Mouse (Mus musculus) lung, postnatal 25 days (tissue): Measurements from ENCODE around the gene Dlgap1.

Source experiments
- DNase-seq: peaks from one replicate; pipeline ENCODE4 v3.0.0; 2022; ENCODE audit warnings: low spot score

Gene Dlgap1

DNA sequence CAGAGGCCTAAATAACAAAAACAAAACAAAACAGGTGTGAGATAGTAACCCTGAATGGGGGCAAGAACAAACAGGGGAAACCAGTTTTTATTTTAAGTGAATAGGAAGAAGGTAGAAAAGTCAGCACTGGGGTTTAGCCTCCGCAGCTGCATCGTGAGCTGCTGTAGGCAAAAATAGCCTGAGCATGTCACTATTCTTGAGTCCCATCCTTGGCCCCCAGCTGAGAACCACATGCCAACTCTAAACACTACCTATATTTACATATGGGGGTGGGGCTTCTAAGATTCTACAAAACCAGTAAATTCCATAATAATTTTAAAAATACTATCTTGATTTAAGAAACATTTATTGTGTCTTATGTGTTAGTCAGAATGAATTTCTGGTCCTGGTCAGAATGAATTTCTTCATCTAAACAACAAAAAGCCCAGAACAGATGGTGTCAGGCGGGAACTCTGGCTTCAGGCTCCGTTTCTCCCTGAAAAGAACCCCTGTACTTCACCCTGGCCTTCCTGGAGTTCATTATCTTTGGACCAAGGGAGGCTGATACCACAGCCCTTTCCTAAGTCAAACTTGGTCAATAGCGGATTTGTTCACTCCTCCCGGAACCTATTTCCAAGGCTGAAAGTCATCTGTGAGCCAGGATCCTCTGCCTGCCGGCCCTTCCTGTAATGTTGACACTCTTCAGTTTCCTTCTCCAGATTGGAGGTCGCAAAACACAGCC is 494.1 kb downstream of the Dlgap1 start:
- no peak for DNase-seq

DNA sequence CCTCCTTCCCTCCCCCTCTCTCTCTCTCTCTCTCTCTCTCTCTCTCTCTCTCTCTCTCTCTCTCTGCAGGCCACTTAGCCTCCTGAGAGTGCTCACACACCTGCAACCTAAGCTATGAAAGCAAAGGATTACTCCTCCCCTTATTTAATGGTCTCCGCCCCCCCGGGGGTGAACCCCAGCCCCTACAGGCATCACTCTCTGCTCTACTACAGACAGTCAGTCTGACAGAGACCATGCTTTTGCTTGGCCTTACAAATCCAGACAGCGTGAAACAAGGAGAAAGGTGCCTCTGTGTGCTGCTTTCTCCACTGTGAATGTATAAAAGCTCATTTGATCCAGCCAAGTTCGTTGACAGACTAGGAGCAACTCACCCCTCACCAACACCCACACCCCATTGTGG is 497.5 kb downstream of the Dlgap1 start:
- no peak for DNase-seq

DNA sequence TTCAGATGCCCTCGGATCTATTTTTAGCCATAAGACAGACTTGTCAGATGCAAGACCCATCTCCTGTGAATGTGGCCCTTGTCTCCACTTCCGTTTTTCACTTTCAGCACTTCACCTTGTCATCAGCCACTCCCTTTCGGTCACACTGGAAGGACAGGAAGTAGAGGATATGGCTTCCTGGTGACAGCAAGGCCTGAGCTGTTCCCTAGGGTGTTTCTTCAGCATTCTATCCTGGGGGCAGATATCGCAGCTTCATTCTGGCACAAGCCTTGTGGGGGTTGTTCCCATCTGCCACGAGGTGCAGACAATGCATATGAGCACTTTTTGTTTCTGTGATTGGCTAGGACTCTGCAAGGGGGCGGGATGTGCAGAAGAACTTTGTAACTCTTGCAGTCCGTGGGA is 502.1 kb downstream of the Dlgap1 start:
- no peak for DNase-seq

DNA sequence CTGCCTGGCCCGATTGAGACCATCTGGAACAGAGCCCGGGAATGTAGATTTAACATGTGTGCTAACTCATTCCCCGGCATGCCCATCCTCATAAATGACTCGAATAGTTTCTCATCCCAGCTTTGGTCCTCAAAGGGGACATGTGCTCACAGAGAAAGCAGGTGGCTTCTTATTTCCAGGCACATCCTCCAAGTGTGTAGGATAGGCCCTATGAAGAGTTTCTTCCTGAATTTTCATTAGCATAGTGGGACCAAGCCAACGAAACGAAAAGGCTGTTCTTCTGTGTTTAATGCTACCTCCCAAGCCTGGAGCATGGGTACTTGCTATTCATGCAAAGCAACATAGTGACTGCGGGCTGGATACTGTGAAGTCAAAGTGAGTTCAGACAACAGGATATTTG is 503.3 kb downstream of the Dlgap1 start:
- no peak for DNase-seq

DNA sequence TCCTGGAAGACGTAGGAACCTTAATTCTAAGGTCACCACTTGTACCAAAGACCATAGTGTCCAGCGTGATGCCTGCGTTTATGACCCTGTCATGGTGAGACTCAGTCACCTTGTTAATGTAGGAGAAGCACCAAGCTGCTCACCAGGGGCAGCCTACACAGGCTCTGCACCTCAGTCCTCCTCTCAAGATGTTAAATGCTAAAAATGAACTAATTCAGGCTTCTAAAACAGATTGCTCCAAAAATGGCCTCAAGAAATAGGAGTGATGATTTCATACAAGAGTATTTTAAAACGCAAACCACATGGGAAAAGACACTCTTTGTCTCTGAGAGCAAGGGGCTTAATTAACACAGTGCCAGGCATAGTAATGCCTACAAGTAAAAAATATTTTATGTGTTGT is 505.0 kb downstream of the Dlgap1 start:
- no peak for DNase-seq

DNA sequence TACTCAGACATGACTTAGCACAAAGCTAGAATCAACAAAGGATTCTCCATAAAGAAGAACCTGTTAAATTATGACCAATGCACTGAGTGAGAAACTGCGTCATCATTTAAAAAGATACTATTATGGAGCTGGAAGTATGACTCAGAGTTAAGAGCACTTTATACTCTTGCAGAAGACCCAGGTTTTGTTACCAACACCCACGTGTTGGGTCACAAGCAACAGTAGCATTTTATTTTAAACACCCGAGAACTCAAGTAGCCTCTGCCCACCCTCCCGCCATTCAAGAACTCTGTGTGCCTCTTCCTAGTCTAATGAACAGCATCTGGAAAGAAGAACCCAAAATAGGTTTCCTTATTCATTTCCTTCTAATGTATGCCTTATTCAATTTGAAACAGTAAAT is 514.8 kb downstream of the Dlgap1 start:
- DNase-seq, result no peak

DNA sequence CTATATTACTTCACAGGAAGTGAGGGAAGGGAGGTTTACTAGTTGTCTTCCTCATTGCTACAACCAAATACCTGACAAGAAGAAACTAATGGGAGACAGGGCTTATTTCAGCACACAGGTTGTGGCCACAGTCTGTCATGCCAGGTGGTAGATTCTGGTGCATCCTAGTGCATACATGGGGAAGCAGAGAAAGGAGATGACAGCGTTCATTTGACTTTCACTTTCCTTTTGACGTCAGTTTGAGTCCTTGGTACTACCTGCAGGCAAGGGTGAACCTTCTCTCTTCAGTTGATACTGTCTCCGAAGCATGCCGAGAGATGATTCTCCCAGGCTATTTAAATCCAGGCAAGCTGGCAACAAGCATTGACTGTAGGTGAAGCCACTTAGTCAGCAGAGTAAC is 516.8 kb downstream of the Dlgap1 start:
- no peak for DNase-seq

DNA sequence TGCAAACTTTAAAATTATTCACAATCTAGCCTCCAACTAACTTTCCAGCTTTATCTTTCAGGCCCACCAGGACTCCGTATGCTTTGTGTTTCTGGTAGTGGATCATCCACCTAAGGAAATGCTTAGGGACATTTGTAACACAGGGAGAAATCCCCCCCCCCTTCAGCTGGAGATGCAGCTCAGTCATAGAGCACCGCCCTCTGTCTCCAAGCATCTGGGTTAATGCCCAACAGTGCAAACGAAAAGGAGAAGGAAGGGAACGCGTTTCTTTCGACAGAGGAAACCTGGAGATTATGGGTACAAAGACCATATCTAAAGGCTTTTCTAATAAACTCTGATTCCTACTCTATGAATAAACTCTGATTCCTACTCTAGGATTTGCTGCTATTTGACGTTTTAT is 517.4 kb downstream of the Dlgap1 start:
- DNase-seq, result no peak

DNA sequence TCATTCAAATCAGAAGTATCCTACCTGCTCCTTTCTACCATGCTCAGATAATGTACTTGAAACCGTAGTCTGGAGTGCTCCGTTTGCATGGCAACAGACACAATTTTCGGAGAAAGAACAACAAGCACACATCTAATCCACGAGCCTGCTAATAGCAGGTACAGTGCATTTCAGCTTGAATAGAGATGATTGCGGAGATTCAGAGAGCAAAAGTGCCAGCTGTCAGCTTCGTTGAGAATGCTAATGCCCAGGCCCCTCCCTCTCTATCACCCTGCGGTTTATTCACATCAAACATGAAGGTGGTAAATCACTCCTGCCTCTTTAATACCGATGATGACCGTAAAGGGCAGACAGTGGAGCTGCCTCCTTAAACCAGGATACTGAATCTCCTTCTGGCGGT is 518.0 kb downstream of the Dlgap1 start:
- no peak for DNase-seq

DNA sequence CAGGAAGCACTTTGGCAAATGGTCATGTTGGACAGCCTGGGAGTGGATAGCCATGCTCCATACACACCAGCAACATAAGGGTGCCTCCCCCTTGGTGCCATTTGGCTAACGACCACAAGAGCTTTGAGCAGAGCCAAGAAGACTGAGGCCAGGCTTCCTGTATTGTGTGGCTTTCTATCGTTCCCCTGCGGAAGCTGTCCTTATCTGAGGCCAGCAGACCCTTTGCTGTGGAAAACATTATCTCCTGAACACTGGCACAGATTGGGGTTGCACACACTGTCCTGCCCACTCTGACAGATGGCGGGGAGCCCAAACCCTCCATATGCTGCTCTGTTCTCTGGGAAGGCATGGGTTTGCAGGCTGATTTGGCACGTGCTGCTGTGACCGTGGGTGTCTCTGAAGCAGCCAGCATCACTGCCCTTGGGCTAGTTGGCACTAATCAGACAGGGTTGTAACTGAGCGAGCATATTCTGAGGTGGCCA is 520.0 kb downstream of the Dlgap1 start:
- no peak for DNase-seq

DNA sequence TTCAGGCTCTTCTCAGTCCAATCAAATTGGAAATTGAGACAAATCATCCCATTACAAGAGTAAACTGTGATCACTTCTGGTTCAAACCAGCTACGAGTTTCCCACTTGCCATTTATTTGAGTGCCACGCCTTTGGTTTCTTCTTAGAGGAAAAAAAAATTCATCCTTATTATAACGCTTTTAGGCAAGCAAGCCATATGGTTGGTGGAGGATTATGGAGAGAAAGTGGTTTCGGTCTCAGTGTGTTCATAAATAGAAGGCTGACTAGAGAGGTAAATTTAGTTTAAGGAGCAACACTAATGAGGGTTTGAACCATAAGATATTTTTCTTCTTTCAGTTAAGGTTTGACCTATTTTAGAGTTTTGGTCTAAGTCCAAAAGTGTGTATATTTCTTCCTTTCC is 522.7 kb downstream of the Dlgap1 start:
- no peak for DNase-seq

DNA sequence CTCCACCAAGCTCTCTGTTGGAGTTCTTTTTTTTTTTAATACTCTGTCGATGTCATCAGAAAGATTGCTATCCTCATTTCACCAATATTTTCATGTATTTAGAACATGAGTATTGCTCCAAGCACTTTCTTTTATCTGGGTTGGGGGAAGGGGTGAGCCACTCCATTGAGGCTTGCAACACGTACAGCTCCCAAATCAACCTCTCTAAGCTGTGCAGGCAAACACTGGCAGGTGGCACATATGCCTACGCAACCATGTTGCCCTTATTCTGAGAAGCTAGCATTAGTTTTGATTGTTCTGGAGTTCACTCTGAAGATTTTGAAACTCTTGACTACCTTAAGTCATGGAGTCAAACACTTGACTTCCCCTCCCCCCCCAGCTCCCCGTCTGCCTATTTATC is 525.5 kb downstream of the Dlgap1 start:
- no peak for DNase-seq

DNA sequence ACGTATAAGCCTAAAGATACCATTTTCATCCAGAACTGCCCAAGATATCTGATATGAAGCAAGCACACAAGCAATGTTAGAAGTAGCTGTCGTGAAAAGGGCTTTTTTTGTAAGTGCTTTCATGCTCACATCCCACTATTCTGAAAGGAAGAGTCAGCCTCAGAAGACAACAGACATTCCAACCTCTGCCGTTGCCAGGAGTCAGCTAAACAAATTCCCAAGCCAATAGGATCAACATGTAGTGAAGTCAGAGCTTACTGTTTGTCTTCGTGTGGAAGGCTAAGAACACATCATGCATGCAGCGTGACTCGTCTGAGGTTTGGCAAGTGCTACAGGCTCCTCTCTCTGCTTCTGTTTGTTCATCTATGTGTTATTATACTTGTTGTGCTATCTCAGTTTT is 529.4 kb downstream of the Dlgap1 start:
- no peak for DNase-seq

DNA sequence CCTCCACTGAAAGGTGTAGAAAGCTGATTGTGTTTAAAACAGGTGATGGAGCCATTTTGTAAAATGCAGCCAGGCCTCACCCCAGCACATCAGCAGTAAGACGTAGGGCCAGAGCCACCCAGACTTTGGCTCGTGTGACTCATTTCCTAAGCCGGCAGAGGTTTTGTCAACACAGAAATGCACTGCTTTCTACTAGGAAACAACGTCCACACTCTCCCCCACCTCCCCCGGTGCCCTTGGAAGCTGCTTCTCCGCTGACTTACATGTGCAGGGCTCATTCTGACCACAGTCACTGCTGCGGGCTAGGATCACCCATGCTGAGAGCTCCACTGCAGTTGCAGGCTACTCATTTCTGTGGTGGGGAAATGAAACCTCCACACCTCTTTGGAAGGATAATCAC is 533.1 kb downstream of the Dlgap1 start:
- no peak for DNase-seq

DNA sequence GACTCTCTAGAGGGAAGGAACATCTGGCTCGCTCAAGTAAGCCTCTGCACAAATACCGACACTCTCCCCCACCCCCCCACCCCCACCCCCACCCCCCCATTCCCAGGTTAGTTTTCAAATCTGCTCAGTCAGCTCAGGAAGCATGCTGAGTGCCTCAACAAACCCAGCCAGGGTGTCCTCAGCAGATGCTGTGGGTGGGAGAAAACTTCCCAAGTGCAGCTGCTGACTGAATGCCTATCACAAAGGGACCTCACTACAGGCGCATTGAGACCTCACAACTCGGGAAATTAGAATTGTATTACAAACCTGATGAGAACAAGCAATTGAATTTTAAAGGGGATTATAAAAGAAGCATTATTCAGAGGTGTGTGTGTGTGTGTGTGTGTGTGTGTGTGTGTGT is 538.9 kb downstream of the Dlgap1 start:
- no peak for DNase-seq

DNA sequence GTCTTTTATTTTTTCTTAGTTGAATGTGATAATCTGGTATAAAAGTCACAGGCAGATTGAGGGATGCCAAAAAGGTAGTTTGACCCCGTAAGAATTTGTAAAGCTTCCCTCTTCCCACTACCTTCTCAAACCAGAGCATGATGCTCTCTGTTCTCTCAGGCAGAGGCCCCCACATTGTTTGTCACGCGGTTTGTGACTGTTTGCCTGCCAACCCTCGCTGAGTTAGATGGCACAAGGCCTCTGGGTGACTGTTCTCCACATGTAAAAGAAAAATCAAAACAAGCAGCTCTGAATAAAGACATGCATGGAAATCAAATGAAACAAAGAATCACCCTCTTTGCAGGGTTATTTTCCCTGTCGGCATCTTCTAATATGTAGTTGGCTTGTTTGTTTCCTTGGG is 541.6 kb downstream of the Dlgap1 start:
- no peak for DNase-seq

DNA sequence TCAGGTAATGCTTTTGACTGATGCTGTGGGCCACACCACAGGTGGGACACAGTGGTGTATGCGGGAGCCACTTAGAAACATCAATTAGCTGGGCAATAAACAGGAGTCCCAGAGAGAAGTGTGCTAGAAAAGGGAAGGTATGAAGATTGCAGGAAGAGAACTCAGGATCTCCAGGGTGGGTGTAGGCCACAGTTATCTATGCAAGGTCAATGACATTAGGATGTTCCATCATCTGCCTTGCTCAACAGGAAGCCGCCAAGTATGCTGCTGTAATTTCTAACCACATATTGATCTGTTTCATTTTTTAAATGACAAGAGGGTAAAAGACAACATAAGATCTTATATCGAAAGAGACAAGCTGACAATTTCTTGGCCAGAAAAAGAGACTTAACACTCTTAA is 542.5 kb downstream of the Dlgap1 start:
- no peak for DNase-seq

DNA sequence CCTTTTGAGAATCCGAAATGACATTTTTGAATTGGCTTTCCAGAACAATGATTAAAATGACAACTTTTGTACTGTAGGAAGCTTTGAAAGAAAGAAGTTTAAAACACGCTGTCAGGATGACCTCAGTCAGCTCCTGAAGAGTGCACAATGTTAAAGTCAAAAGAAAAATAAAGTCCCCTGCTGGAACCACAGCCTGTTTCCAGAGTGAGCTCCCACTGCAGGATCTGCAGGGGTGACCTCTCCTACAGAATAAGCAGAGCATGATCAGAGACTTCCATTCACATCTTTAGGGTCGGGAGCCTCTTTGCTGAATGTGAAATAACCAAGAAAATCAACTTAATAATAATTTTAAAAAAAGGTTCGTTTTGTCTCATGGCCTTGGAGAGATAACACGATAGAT is 544.9 kb downstream of the Dlgap1 start:
- DNase-seq, result no peak

DNA sequence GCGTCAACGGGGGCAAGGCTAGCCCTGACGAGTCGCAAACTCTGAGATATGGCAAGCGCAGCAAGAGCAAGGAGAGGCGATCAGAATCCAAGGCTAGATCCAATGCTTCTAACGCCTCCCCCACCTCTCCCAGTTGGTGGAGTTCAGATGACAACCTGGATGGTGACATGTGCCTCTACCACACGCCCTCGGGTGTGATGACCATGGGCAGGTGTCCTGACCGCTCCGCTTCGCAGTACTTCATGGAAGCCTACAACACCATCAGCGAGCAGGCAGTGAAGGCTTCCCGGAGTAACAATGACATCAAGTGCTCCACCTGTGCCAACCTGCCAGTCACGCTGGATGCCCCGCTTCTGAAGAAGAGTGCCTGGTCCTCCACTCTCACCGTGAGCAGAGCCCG is 547.6 kb downstream of the Dlgap1 start:
- no peak for DNase-seq

DNA sequence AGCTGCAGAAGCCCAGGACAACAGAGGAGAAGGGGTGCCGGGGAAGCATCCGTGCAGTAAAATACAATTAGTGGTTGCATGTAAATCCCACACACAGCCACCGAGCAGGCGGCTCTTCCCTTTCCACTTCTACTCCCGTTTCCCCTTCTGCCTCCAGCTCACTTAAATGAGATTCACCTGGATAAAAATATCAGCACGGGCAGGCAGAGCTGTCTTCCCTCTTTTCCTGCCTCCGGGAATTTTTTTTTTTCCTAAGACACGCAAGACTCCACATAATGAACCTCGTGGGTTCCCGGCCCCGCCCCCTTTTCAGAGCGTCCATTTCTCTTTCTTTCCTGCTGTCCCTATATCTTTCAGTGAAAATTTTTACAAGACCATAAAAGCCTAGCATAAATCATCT is 548.5 kb downstream of the Dlgap1 start:
- DNase-seq, result no peak

DNA sequence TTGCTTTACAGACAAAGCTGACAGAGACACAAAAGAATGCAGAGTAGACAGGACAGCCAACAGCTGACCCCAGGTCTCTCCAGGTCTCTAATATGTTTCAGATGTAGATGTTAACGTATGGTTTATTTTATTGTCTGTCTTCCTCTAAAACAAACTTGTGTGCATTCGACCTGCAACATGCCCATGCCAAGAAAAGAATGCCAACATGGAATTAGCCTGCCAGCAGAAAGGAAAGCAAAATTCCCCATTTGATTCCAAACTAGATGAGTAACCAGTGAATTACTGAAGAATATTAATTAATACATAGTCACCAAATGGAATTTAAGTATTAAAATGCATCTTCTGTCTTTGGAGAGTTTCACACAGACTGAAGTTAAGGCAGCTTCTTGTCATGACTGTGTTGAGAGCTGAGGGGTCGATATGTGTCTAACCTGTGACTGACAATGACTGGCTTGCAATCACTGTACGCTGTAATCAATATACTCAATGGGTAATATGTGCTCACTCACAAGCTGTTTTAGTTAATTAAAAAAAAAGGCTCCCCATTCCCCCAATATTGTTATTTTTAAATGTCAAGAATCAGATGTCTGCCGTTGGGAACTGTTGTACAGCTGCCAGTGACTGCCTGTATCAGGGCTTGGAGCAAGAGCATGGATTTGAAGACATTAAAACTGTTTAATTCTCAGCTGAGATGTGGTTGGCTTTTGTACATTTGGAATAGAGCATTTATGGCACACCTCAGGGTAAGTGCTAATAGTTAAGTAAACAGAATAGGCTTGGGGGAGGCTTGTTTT is 552.4 kb downstream of the Dlgap1 start:
- no peak for DNase-seq

DNA sequence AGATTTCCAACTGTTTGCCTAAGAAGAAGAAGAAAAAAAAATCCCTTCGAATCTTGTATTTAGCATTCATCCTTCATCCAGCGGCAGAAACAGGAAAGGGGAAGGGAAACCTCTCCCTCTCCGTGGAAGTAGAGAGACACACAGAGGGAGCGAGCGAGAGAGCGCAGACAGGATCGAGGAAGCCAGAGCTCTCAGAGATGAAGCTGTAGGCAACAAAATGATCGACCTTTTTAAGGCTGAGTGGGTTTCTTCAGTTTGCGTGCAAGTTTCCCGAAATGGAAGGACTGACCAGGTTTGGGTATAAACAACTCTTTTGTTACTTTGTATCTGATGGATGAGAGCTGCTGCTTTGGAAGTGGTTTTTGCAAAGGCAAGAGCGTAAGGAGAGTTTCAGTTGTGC is 553.1 kb downstream of the Dlgap1 start:
- no peak for DNase-seq

DNA sequence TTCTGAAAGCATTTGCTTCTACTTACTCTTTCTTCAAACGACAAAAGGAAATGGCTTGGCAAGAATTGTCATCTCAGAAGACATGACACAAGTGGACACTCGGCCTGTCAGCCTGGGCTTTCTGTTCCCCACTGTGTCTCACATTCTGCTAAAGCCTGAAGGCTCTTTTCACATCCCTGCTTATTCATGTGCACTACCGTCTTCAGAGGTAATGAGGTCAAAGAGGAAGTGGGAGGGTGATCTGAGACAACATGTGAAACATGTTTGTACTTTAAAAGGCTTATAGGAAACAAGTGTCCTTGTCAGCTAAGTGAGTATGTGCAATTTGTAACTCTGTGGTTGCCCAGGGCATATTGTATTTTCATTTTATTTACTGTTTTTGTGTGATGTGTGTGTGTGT is 557.1 kb downstream of the Dlgap1 start:
- DNase-seq, result no peak

DNA sequence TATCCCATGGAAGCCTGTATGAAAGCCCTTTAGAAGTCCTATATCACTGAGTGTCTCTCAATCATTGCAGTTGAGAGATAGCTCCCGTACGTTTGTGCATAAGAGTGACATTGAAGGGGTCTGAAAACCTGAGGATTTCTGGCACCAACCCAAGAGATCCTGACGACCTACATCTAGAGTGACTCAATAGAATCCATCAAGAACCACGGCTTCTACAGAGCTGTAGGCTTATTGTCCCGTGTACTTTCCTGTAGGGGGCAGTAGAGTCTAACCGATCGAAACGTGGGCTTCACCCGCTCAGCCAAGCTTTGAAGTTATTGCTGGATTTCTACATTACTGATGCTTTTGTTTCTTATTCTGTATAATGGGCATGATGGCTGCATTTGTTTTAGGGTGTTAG is 558.2 kb downstream of the Dlgap1 start:
- DNase-seq, result peak; percentile 11
